Mouse (Mus musculus): ENCODE measurements around the gene Rogdi. TPM values are rescaled to one million over a fixed set of nuclear protein-coding genes. Genes with fewer than 3 reads are reported as not detected.

Gene Rogdi
- polyA plus RNA-seq, 1 experiment from 2014 or later: 54.4 TPM

DNA sequence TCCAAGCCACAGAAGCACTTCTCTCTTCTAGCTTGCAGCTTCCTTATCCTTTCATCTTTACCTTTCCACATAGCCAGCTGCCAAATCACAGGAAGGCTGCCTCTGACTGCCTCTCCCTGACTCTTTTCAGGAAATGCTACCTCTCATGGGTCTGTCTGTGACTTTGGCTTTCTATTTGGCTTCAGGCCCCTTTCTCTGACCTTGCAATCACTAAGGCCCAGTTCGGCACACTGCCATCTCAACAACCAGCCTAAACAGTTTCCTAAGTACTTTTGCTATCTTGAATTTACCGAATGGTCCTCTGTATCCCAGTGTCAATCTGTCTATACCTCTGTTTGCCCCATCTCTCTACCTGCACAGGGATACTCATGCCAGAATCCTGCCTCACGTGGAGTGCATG lies 22.2 kb upstream of the Rogdi start:
- Histone ChIP-seq H3K9ac (ENCODE audit: low read depth, low read length) (no peak overlapping the region), H3K36me3 (ENCODE audit: control insufficient read depth, insufficient read depth, low read length) (peaks cover 66% of the 10 kb centered on the region), H3K9me3 (replicated peaks; ENCODE audit: control insufficient read depth, low read length) (no peaks in the 10 kb centered on the region), H3K27me3 (ENCODE audit: control insufficient read depth, insufficient read depth, low read length) (no peaks in the 10 kb centered on the region), H3K4me3 (ENCODE audit: low read depth, low read length) (no peak overlapping the region), H3K27ac (ENCODE audit: low read depth, low read length) (no peak overlapping the region), H3K4me1 (ENCODE audit: control insufficient read depth, insufficient read depth, low read length) (no peaks in the 10 kb centered on the region), H3K4me2 (no peak overlapping the region)
- ATAC-seq (replicated peaks; ENCODE audit: insufficient number of reproducible peaks, low FRiP score, low TSS enrichment): no peak
- WGBS (ENCODE audit: insufficient replicate concordance): 93% methylated on average over 3 of the region's 3 CpGs

DNA sequence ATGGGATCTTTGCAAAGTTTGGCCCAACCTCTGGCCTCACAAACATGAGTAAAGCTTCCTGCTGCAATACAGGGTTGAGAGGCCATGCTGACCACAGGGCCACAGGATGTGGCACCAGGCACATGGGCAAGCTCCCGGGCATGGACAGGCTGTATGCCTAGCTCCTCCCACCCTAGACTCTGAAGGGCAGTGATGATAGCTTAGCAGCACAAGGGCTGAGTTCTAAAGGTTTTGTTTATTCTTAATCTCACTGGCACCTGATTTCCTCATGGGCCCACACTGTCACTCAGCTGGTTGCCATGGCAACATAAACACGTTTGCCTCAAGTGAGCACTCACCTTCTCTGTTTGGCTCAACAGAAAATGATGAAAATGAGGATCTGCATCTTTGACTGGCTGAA lies 16.5 kb upstream of the Rogdi start:
- 73% methylated on average over 2 of the region's 2 CpGs for WGBS (ENCODE audit: insufficient replicate concordance)
- no peak for ATAC-seq (replicated peaks; ENCODE audit: insufficient number of reproducible peaks, low FRiP score, low TSS enrichment)
- no peaks in the 10 kb centered on the region for H3K9me3 ChIP-seq (replicated peaks; ENCODE audit: control insufficient read depth, low read length)

DNA sequence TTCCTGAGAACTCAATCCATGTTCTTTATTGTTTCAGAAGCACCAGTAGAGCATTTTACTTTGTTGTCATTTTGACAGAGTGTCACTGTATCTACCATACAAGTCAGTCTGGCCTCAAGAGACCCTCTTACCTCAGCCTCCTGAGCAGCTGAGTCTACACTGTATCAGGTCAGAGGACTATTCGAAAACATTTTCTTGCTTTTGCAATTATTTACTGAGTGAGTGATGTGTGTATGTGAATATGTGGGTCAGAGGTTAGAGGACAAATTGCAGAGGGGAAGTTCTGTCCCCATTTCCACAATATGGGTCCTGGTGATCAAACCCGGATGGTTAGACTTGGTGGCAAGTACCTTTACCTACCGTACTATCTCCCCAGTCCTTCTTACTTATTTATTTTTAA lies 10.7 kb upstream of the Rogdi start:
- 94% methylated on average over 3 of the region's 3 CpGs for WGBS (ENCODE audit: insufficient replicate concordance)
- Histone ChIP-seq H3K36me3 (ENCODE audit: control insufficient read depth, insufficient read depth, low read length) (peaks cover 53% of the 10 kb centered on the region), H3K4me1 (ENCODE audit: control insufficient read depth, insufficient read depth, low read length) (no peaks in the 10 kb centered on the region), H3K9me3 (replicated peaks; ENCODE audit: control insufficient read depth, low read length) (no peaks in the 10 kb centered on the region), H3K27me3 (ENCODE audit: control insufficient read depth, insufficient read depth, low read length) (no peaks in the 10 kb centered on the region), H3K27ac (ENCODE audit: low read depth, low read length) (no peak overlapping the region), H3K4me2 (no peak overlapping the region), H3K4me3 (ENCODE audit: low read depth, low read length) (no peak overlapping the region), H3K9ac (ENCODE audit: low read depth, low read length) (no peak overlapping the region)
- ATAC-seq (replicated peaks; ENCODE audit: insufficient number of reproducible peaks, low FRiP score, low TSS enrichment): no peak

More for the DNA sequence above, 16.5 kb upstream of the Rogdi start:
- H3K27ac ChIP-seq (ENCODE audit: low read depth, low read length): no peak overlapping the region
- H3K9ac ChIP-seq (ENCODE audit: low read depth, low read length): no peak overlapping the region
- no peak overlapping the region for H3K4me2 ChIP-seq
- H3K27me3 ChIP-seq (ENCODE audit: control insufficient read depth, insufficient read depth, low read length): no peaks in the 10 kb centered on the region
- no peak overlapping the region for H3K4me3 ChIP-seq (ENCODE audit: low read depth, low read length)
- H3K4me1 ChIP-seq (ENCODE audit: control insufficient read depth, insufficient read depth, low read length): no peaks in the 10 kb centered on the region
- peaks cover 64% of the 10 kb centered on the region for H3K36me3 ChIP-seq (ENCODE audit: control insufficient read depth, insufficient read depth, low read length)

DNA sequence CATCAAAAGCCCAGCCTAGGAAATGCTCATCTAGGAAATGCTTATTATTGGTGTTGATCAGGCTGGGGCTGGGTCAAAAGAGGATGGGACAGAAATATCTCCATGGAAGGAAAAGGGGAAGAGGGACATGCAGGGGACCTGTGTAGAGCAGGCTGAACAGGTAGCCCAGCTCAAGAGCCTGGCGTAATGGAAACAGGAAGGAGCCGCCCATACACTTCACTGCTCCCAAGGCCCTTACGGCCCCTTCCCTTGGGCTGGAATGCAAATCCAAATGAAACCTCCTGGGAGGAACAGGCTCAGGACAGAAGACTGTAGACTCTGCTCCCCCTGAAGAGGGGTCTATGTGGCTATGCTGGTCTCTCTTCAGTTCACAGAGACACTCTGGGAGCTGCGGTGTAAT lies 1.2 kb upstream of the Rogdi start:
- H3K4me3 ChIP-seq (ENCODE audit: low read depth, low read length): no peak overlapping the region

DNA sequence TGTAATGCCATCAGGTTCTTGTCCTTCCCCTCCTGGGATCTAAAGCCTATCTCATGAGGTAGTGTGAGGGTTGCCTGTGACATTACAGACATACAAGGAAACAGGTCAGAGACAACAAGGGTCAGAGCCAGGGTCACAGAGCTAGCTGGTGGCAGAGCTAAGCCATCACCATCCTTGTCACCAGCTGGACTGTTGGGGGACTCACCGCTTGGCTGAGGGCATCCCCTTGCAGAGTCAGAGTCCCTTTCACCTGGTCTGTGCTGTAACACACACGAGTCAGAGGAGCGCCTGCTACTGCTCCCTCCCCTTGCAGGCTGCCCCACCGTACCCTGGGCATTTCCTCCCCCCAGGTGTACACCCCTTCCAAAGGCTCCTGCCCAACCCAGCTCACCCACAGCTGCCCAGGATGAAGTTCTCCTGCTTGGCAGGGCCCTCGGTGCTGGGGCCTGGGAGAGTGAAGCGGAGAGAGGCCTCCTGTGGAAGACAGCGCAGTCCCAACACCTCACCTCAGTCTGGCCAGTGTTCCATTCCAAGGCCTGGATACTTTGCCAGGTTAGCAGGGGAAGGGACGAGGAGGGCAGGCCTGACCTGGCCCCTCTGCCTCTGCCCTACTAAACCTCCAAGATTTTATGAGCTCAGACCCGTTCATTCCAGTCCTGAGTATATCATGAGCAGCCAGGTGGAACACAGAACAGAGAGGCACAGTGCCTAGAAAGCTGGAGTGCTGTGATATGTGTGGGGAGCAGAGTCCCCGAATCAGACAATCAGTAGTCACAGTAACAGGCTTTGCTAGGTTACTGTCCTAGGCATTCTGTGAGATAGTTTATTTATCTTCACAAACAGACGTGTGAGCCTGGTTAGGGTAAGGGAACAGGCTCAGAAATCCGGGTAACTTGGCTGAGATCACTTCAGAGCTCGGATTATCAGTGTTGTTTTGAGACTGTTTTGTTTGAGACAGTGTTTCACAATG lies 1.0 kb downstream of the Rogdi start:
- H3K36me3 ChIP-seq (ENCODE audit: control insufficient read depth, insufficient read depth, low read length): peaks cover 16% of the 10 kb centered on the region
- no peak for ATAC-seq (replicated peaks; ENCODE audit: insufficient number of reproducible peaks, low FRiP score, low TSS enrichment)
- 58% methylated on average over 13 of the region's 13 CpGs for WGBS (ENCODE audit: insufficient replicate concordance)
- peak overlapping the region; percentile 94 for H3K4me2 ChIP-seq
- H3K27me3 ChIP-seq (ENCODE audit: control insufficient read depth, insufficient read depth, low read length): no peaks in the 10 kb centered on the region
- H3K9ac ChIP-seq (ENCODE audit: low read depth, low read length): peak overlapping the region; percentile 78
- H3K9me3 ChIP-seq (replicated peaks; ENCODE audit: control insufficient read depth, low read length): no peaks in the 10 kb centered on the region
- H3K4me1 ChIP-seq (ENCODE audit: control insufficient read depth, insufficient read depth, low read length): peaks cover 11% of the 10 kb centered on the region; the same call in 1 of the 2 replicates
- H3K27ac ChIP-seq (ENCODE audit: low read depth, low read length): 0 out of 2 replicates have a peak overlapping the region, but pooled peaks have one; percentile 25
- peak overlapping the region; percentile 72 for H3K4me3 ChIP-seq (ENCODE audit: low read depth, low read length)

More for the DNA sequence above, 1.2 kb upstream of the Rogdi start:
- H3K9ac ChIP-seq (ENCODE audit: low read depth, low read length): no peak overlapping the region
- peaks cover 9% of the 10 kb centered on the region; the same call in 1 of the 2 replicates for H3K4me1 ChIP-seq (ENCODE audit: control insufficient read depth, insufficient read depth, low read length)
- no peaks in the 10 kb centered on the region for H3K9me3 ChIP-seq (replicated peaks; ENCODE audit: control insufficient read depth, low read length)
- H3K27ac ChIP-seq (ENCODE audit: low read depth, low read length): no peak overlapping the region
- no peak overlapping the region for H3K4me2 ChIP-seq
- H3K36me3 ChIP-seq (ENCODE audit: control insufficient read depth, insufficient read depth, low read length): peaks cover 36% of the 10 kb centered on the region
- H3K27me3 ChIP-seq (ENCODE audit: control insufficient read depth, insufficient read depth, low read length): no peaks in the 10 kb centered on the region
- 86% methylated on average over 4 of the region's 4 CpGs for WGBS (ENCODE audit: insufficient replicate concordance)
- ATAC-seq (replicated peaks; ENCODE audit: insufficient number of reproducible peaks, low FRiP score, low TSS enrichment): no peak

DNA sequence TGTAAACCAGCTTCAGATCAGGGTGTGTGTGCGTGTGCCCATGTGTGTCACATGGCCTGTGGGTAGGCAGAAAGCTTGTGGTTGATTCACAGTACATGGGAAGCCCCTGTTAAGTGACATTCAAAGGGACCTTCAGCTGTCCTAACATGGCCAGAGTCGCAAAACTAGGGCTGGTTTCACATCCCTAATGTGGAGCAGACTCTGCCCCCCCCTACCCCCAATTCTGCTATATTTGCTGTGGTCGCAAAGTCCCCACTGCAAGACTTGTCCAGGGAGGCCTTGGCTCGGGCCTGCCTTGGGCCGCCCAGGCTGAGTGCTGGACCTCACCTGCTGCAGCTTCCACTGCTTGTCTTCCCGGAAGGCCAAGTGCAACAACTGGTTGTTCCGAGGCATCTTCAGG lies 2.1 kb downstream of the Rogdi start:
- no peak overlapping the region for H3K9ac ChIP-seq (ENCODE audit: low read depth, low read length)
- WGBS (ENCODE audit: insufficient replicate concordance): 85% methylated on average over 7 of the region's 7 CpGs
- H3K4me2 ChIP-seq: no peak overlapping the region
- no peak overlapping the region for H3K27ac ChIP-seq (ENCODE audit: low read depth, low read length)
- H3K9me3 ChIP-seq (replicated peaks; ENCODE audit: control insufficient read depth, low read length): no peaks in the 10 kb centered on the region
- H3K27me3 ChIP-seq (ENCODE audit: control insufficient read depth, insufficient read depth, low read length): no peaks in the 10 kb centered on the region
- H3K4me1 ChIP-seq (ENCODE audit: control insufficient read depth, insufficient read depth, low read length): peaks cover 15% of the 10 kb centered on the region; the same call in 1 of the 2 replicates
- peaks cover 11% of the 10 kb centered on the region for H3K36me3 ChIP-seq (ENCODE audit: control insufficient read depth, insufficient read depth, low read length)
- ATAC-seq (replicated peaks; ENCODE audit: insufficient number of reproducible peaks, low FRiP score, low TSS enrichment): no peak
- no peak overlapping the region for H3K4me3 ChIP-seq (ENCODE audit: low read depth, low read length)

DNA sequence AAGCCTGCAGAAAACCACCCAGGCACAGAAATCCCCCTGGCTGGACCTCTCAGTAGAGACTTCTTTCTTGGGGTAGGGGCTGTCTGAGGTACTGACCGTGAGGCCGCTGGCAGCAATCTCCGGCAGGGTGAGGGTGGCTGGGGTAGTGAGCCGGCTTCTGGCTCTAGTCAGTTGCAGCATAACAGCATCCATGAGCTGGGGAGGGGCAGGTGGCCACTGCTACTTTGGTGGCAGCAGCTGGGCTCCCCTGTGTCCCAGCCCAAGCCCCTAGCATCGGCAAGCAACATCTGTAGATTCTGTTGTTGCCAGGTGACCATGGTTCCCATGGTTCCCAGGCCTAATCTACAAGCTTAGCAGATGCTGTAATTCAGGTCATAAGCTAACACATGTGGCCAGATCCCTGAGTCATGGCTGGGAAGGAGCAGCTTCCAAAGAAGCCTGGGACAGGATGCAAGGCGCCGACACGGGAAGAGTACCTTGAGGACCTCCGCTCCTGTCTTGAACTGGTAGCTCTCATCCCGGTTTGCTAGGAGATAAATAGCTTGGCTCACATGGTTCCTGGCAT lies 2.9 kb downstream of the Rogdi start:
- 85% methylated on average over 10 of the region's 10 CpGs for WGBS (ENCODE audit: insufficient replicate concordance)

DNA sequence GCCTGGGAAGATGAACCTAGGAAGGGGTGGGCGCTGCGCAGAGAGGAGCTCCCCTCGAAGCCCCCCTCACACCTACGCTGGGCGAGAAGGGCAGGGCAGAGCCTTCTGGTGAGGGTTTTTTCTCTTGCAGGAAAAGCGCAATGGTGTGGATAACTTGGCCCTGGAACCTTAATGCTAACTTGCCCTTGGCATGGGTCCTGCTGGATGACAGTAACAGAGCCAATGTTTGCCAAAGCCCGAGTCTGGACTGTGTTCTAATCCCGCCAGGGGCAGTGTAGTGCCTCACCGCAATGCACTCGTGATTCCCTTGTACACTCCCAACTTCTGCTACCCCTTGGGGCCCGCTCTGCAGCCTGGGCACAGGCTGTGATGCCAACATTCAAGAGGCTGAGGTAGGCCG lies 5.3 kb downstream of the Rogdi start:
- Histone ChIP-seq H3K27ac (ENCODE audit: low read depth, low read length) (no peak overlapping the region), H3K9me3 (replicated peaks; ENCODE audit: control insufficient read depth, low read length) (no peaks in the 10 kb centered on the region), H3K36me3 (ENCODE audit: control insufficient read depth, insufficient read depth, low read length) (no peaks in the 10 kb centered on the region), H3K4me2 (no peak overlapping the region), H3K4me3 (ENCODE audit: low read depth, low read length) (no peak overlapping the region), H3K4me1 (ENCODE audit: control insufficient read depth, insufficient read depth, low read length) (peaks cover 15% of the 10 kb centered on the region; the same call in 1 of the 2 replicates), H3K9ac (ENCODE audit: low read depth, low read length) (no peak overlapping the region), H3K27me3 (ENCODE audit: control insufficient read depth, insufficient read depth, low read length) (no peaks in the 10 kb centered on the region)
- ATAC-seq (replicated peaks; ENCODE audit: insufficient number of reproducible peaks, low FRiP score, low TSS enrichment): no peak
- 77% methylated on average over 12 of the region's 12 CpGs for WGBS (ENCODE audit: insufficient replicate concordance)

More for the DNA sequence above, 2.9 kb downstream of the Rogdi start:
- Histone ChIP-seq H3K9ac (ENCODE audit: low read depth, low read length) (no peak overlapping the region), H3K36me3 (ENCODE audit: control insufficient read depth, insufficient read depth, low read length) (peaks cover 8% of the 10 kb centered on the region), H3K27ac (ENCODE audit: low read depth, low read length) (no peak overlapping the region), H3K4me2 (no peak overlapping the region), H3K9me3 (replicated peaks; ENCODE audit: control insufficient read depth, low read length) (no peaks in the 10 kb centered on the region), H3K4me1 (ENCODE audit: control insufficient read depth, insufficient read depth, low read length) (peaks cover 15% of the 10 kb centered on the region; the same call in 1 of the 2 replicates), H3K27me3 (ENCODE audit: control insufficient read depth, insufficient read depth, low read length) (no peaks in the 10 kb centered on the region), H3K4me3 (ENCODE audit: low read depth, low read length) (no peak overlapping the region)
- no peak for ATAC-seq (replicated peaks; ENCODE audit: insufficient number of reproducible peaks, low FRiP score, low TSS enrichment)
